ENCODE assay signal across 29 mouse cellular contexts in genomic region chr16:89885661-89886060, GRCm38 (mm10).
DNase-seq lines count a peak whose midpoint lies in the region; ATAC-seq and TF ChIP-seq lines count a peak whose summit lies in the region.
"Had no signal": no experiment of that assay in that cellular context is flagged by ENCODE, and none has a peak within 500 bp of the region (broad histone marks: within the 10 kb centered on the region; RNA-seq: fewer than 3 reads in every experiment).

No protein-coding gene starts in this region.

- H3K9me3 ChIP-seq in forebrain, embryonic 16.5 days (ENCODE audit: control insufficient read depth, low read length) = 0 out of 2 replicates have a peak, but pooled peaks cover 3% of the 10 kb centered on the region
- no peaks in the 10 kb centered on the region for H3K9me3 ChIP-seq in forebrain, embryonic 12.5 days
- no peaks in the 10 kb centered on the region for H3K9me3 ChIP-seq in intestine, embryonic 16.5 days (ENCODE audit: control insufficient read depth, low read length)
- H3K9me3 ChIP-seq: embryonic facial prominence, embryonic 15.5 days; kidney, embryonic 15.5 days; liver, embryonic 13.5 days; midbrain, embryonic 13.5 days; neural tube, embryonic 13.5 days had no signal

- peak; percentile 43; the same call in 1 of the 2 replicates for ATAC-seq in forebrain, embryonic 16.5 days
- no peak for ATAC-seq in forebrain, embryonic 12.5 days (ENCODE audit: low FRiP score)
- ATAC-seq in intestine, embryonic 16.5 days = no peak
- ATAC-seq: activated CD4-positive, CD25-positive, alpha-beta regulatory T cell, adult 4 months; CD4-positive, CD25-positive, alpha-beta regulatory T cell, adult 4 months; midbrain, embryonic 13.5 days had no signal

- H3K36me3 ChIP-seq in forebrain, embryonic 16.5 days (ENCODE audit: control insufficient read depth, insufficient read depth) = 0 out of 2 replicates have a peak, but pooled peaks cover 2% of the 10 kb centered on the region
- no peaks in the 10 kb centered on the region; the same call in 1 of the 2 replicates for H3K36me3 ChIP-seq in forebrain, embryonic 12.5 days (replicated peaks)
- no peaks in the 10 kb centered on the region for H3K36me3 ChIP-seq in intestine, embryonic 16.5 days (ENCODE audit: control insufficient read depth, insufficient read depth, low read length)

- H3K4me2 ChIP-seq in forebrain, embryonic 16.5 days (ENCODE audit: low read length) = no peak overlapping the region
- H3K4me2 ChIP-seq in forebrain, embryonic 12.5 days = no peak overlapping the region
- H3K4me2 ChIP-seq in intestine, embryonic 16.5 days (ENCODE audit: low read depth, low read length) = no peak overlapping the region
- H3K4me2 ChIP-seq: embryonic facial prominence, embryonic 15.5 days; heart, embryonic 13.5 days; hindbrain, embryonic 14.5 days; kidney, embryonic 15.5 days; liver, embryonic 13.5 days; midbrain, embryonic 13.5 days; neural tube, embryonic 13.5 days had no signal

- no peak for TF ChIP-seq CTCF in layer of hippocampus, adult 2 months (conservative IDR thresholded peaks at IDR 0.05)

- H3K27me3 ChIP-seq in forebrain, embryonic 16.5 days (replicated peaks; ENCODE audit: control insufficient read depth, insufficient read depth, low read length) = no peaks in the 10 kb centered on the region
- no peaks in the 10 kb centered on the region for H3K27me3 ChIP-seq in forebrain, embryonic 12.5 days
- H3K27me3 ChIP-seq in intestine, embryonic 16.5 days (replicated peaks; ENCODE audit: control insufficient read depth, insufficient read depth, low read length) = no peaks in the 10 kb centered on the region
- H3K27me3 ChIP-seq: embryonic facial prominence, embryonic 15.5 days; heart, embryonic 13.5 days; kidney, embryonic 15.5 days; liver, embryonic 13.5 days; midbrain, embryonic 13.5 days; neural tube, embryonic 13.5 days had no signal

- WGBS in forebrain, embryonic 16.5 days = 44% methylated on average over 9 of the region's 9 CpGs
- 81% methylated on average over 9 of the region's 9 CpGs for WGBS in forebrain, embryonic 12.5 days
- WGBS in intestine, embryonic 16.5 days = 88% methylated on average over 9 of the region's 9 CpGs

- H3K4me3 ChIP-seq in forebrain, embryonic 16.5 days (replicated peaks; ENCODE audit: low read length) = no peak overlapping the region
- H3K4me3 ChIP-seq in forebrain, embryonic 12.5 days (replicated peaks) = no peak overlapping the region
- H3K4me3 ChIP-seq in layer of hippocampus, adult 2 months = no peak overlapping the region
- H3K4me3 ChIP-seq in intestine, embryonic 16.5 days (ENCODE audit: low read length) = no peak overlapping the region
- H3K4me3 ChIP-seq: embryonic facial prominence, embryonic 10.5 days; embryonic facial prominence, embryonic 15.5 days; heart, embryonic 13.5 days; kidney, embryonic 15.5 days; liver, embryonic 13.5 days; midbrain, embryonic 13.5 days; neural tube, embryonic 13.5 days had no signal

- no peak overlapping the region for H3K9ac ChIP-seq in forebrain, embryonic 16.5 days (replicated peaks; ENCODE audit: low read depth, low read length)
- no peak overlapping the region for H3K9ac ChIP-seq in forebrain, embryonic 12.5 days
- no peak overlapping the region for H3K9ac ChIP-seq in intestine, embryonic 16.5 days (ENCODE audit: low read depth, low read length)
- H3K9ac ChIP-seq: embryonic facial prominence, embryonic 15.5 days; heart, embryonic 13.5 days; hindbrain, embryonic 14.5 days; kidney, embryonic 15.5 days; liver, embryonic 13.5 days; midbrain, embryonic 13.5 days; neural tube, embryonic 13.5 days had no signal

- H3K4me1 ChIP-seq in forebrain, embryonic 16.5 days (replicated peaks; ENCODE audit: control insufficient read depth, insufficient read depth, low read length) = peaks cover 18% of the 10 kb centered on the region
- peaks cover 13% of the 10 kb centered on the region for H3K4me1 ChIP-seq in forebrain, embryonic 12.5 days
- H3K4me1 ChIP-seq in intestine, embryonic 16.5 days (ENCODE audit: control insufficient read depth, insufficient read depth, low read length) = no peaks in the 10 kb centered on the region

- no peak overlapping the region for H3K27ac ChIP-seq in forebrain, embryonic 16.5 days (ENCODE audit: low read length)
- H3K27ac ChIP-seq in forebrain, embryonic 12.5 days = no peak overlapping the region
- peak overlapping the region; percentile 6; the same call in 1 of the 2 replicates for H3K27ac ChIP-seq in layer of hippocampus, adult 2 months
- no peak overlapping the region for H3K27ac ChIP-seq in intestine, embryonic 16.5 days (ENCODE audit: low read length)
- H3K27ac ChIP-seq: embryonic facial prominence, embryonic 10.5 days; embryonic facial prominence, embryonic 15.5 days; heart, embryonic 13.5 days; hindbrain, embryonic 14.5 days; kidney, embryonic 15.5 days; liver, embryonic 13.5 days; macrophage; midbrain, embryonic 13.5 days; neural tube, embryonic 13.5 days had no signal

- no peak for DNase-seq in layer of hippocampus, adult 2 months (ENCODE audit: low spot score in 2 of 2)
- no peak for DNase-seq in layer of hippocampus, postnatal 36 days
- DNase-seq in Muller cell, postnatal 12 days (ENCODE audit: inconsistent ontology term) = peak; percentile 50
- peak; percentile 70 for DNase-seq in skeletal muscle tissue, adult 2 months (ENCODE audit: low read depth, low spot score)
- DNase-seq: adrenal gland, adult 2 months; adrenal gland, postnatal 36 days; cerebellum, postnatal 14 days; heart, postnatal 10 days; kidney, adult 11 months; kidney, postnatal 25 days; liver, embryonic 13.5 days; lung, adult 2 months; lung, postnatal 10 days; right cerebral cortex, postnatal 25 days; spleen, adult 18-20 months; thymus, postnatal 4 days had no signal

Comparison
In these comparisons a context has a peak if more than half of its experiments do, and no peak if none do; other contexts are left out.
1. DNase-seq: peak in Muller cell, postnatal 12 days (single experiment) and skeletal muscle tissue, adult 2 months (single experiment); none in layer of hippocampus, adult 2 months (0 of 2) and layer of hippocampus, postnatal 36 days (0 of 2).